Mouse (Mus musculus): ENCODE measurements around the gene Ppm1j.

- peak; percentile 85 for TF ChIP-seq POLR2A (IDR thresholded peaks at IDR 0.05; ENCODE audit: insufficient read length, low read depth)
- no peak for TF ChIP-seq MAX (IDR thresholded peaks at IDR 0.05; ENCODE audit: low read depth)
- no peak for TF ChIP-seq CEBPB (IDR thresholded peaks at IDR 0.05; ENCODE audit: insufficient read depth, poor library complexity, severe bottlenecking)
- TF ChIP-seq MYOD1 (IDR thresholded peaks at IDR 0.05; ENCODE audit: control insufficient read depth in 1 of 3, insufficient read length in 2 of 3, low read depth in 2 of 3), result no peak
- TF ChIP-seq TCF12 (IDR thresholded peaks at IDR 0.05; ENCODE audit: insufficient read depth, poor library complexity, severe bottlenecking), result no peak
- no peak for TF ChIP-seq REST (IDR thresholded peaks at IDR 0.05; ENCODE audit: insufficient read depth, insufficient read length)
Observed at GRCm38 (mm10) chr3:104788561-104789311, 7.9 kb downstream of the Ppm1j start.

Data from myocyte (in vitro differentiated cells).